Mouse (Mus musculus) neural tube, embryonic 15.5 days (tissue): Measurements from ENCODE around the gene Zp3r. TPM values are rescaled to one million over a fixed set of nuclear protein-coding genes. Genes with fewer than 3 reads are reported as not detected.
"Not testable (repeated sequence)": the region's sequence is repeated elsewhere in the genome, so short reads cannot be mapped to it uniquely, and the experiment has no call there.

Source experiments
- ATAC-seq: fragments of 200-750 bp; cut with Nextera tagmentation; 2 replicates; pipeline ENCODE4 v1.8.0; 2017; ENCODE audit warnings: mild to moderate bottlenecking, moderate TSS enrichment, moderate library complexity; ENCODE audit not compliant: low FRiP score
- H3K27ac ChIP-seq: fragments of 300-500 bp; sonication (generic); replicated peaks from 2 replicates; pipeline ENCODE4 v1.5.1; 2015; ENCODE audit warnings: mild to moderate bottlenecking, inconsistent platforms
- H3K27me3 ChIP-seq: fragments of 300-500 bp; sonication (generic); replicated peaks from 2 replicates; pipeline ENCODE4 v1.6.1; 2015; ENCODE audit warnings: inconsistent platforms
- H3K36me3 ChIP-seq: fragments of 300-500 bp; sonication (generic); 2 replicates; pipeline ENCODE4 v1.6.1; 2015; ENCODE audit warnings: inconsistent platforms
- H3K4me1 ChIP-seq: fragments of 300-500 bp; sonication (generic); 2 replicates; pipeline ENCODE4 v1.6.1; 2015; ENCODE audit warnings: inconsistent platforms
- H3K4me2 ChIP-seq: fragments of 300-500 bp; sonication (generic); 2 replicates; pipeline ENCODE4 v1.6.1; 2015; ENCODE audit warnings: inconsistent platforms, mild to moderate bottlenecking, moderate library complexity
- H3K4me3 ChIP-seq: fragments of 300-500 bp; sonication (generic); replicated peaks from 2 replicates; pipeline ENCODE4 v1.5.1; 2015; ENCODE audit warnings: mild to moderate bottlenecking, inconsistent platforms
- H3K9ac ChIP-seq: fragments of 300-500 bp; sonication (generic); replicated peaks from 2 replicates; pipeline ENCODE4 v1.6.1; 2015; ENCODE audit warnings: mild to moderate bottlenecking, inconsistent platforms
- H3K9me3 ChIP-seq: fragments of 300-500 bp; sonication (generic); replicated peaks from 2 replicates; pipeline ENCODE4 v1.6.1; 2016; ENCODE audit warnings: inconsistent platforms
- WGBS: fragments of 180-500 bp; shearing (Covaris S2); methylation state at CpG from one replicate; pipeline ENCODE4 v1.1.7; 2015; ENCODE audit warnings: mixed read lengths; 5-methylcytosine and 5-hydroxymethylcytosine counted together
- polyA plus RNA-seq: library from polyadenylated mRNA; unstranded; fragments of >200 nt; fragmentation: Nextera tagmentation; extraction: Ambion mirVana; gene quantifications from 2 replicates; pipeline ENCODE4 v1.2.1, GENCODE M21; 2015

The Zp3r gene
- not detected in 2 replicates for polyA plus RNA-seq

DNA sequence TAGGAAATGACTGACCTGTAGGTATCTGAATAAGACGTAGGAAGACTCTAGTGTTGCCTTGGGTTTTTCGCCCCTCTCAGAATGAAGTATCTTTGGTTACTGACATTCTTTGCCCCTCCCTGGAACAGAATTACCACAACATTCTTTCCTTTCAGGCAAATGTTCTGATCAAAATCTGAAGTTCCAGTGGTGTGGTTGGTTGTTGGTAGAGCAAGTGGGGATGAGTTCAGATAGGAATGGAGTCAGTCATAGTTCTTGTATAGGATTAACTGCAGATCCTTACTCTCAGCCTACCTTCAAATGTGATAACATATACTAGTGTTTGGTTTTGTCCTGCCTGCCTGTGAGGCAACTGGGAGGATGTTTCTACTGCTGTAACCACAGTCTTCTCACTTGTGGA lies at the start of gene Zp3r:
Gene Zp3r, minus strand, starts transcription at position 101 of the 400 bp plus-strand sequence.
- no peak for ATAC-seq
- no peaks in the 10 kb centered on the region for H3K4me1 ChIP-seq
- no peak within 1 kb of the TSS for H3K27ac ChIP-seq
- no peaks in the 10 kb centered on the region for H3K9me3 ChIP-seq
- H3K27me3 ChIP-seq: no peaks in the 10 kb centered on the region
- H3K36me3 ChIP-seq: no peaks in the 10 kb centered on the region
- H3K9ac ChIP-seq: no peak within 1 kb of the TSS
- 100% methylated on average over 2 of the region's 2 CpGs for WGBS
- no peak within 1 kb of the TSS for H3K4me2 ChIP-seq
- H3K4me3 ChIP-seq: no peak within 1 kb of the TSS

- Histone ChIP-seq H3K36me3 (no peaks in the 10 kb centered on the region), H3K9ac (no peak overlapping the region), H3K4me2 (no peak overlapping the region), H3K9me3 (no peaks in the 10 kb centered on the region), H3K27me3 (no peaks in the 10 kb centered on the region), H3K27ac (no peak overlapping the region), H3K4me1 (no peaks in the 10 kb centered on the region), H3K4me3 (no peak overlapping the region)
- no peak for ATAC-seq
- 88% methylated on average over 2 of the region's 2 CpGs for WGBS
Observed at GRCm38 (mm10) chr1:130678551-130678950, 49.1 kb upstream of the Zp3r start.

DNA sequence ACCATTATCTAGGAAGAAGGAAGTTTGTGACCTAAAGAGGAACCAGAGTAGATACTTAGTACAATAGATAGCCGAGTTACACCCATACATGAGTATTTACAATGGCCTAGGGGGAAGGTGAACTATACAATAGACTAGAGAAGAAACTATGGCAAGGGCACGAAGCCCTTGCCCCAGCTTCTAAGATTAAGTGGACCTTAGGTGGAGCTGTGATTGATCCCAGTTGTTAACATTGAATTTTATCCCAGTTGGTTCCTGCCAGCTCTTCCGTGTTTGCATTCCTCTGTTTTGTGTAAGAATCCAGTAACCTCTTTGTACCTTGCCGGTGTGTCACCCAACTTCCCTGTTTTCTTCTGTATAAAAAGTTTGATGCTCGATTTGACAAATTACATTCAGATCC lies 34.2 kb upstream of the Zp3r start:
- H3K4me2 ChIP-seq, H3K36me3 ChIP-seq, H3K4me3 ChIP-seq, ATAC-seq, H3K27ac ChIP-seq, H3K9me3 ChIP-seq, H3K4me1 ChIP-seq, H3K27me3 ChIP-seq, H3K9ac ChIP-seq: not testable (repeated sequence)
- 90% methylated on average over 5 of the region's 5 CpGs for WGBS

GRCm38 (mm10) chr1:130661454-130661853 lies 32.0 kb upstream of the Zp3r start, which contains the start of gene C4bp:
Gene C4bp, minus strand, starts transcription at chr1:130661632.
- Histone ChIP-seq H3K9me3 (no peaks in the 10 kb centered on the region), H3K9ac (no peak within 1 kb of the TSS), H3K36me3 (no peaks in the 10 kb centered on the region), H3K4me3 (no peak within 1 kb of the TSS), H3K4me1 (no peaks in the 10 kb centered on the region), H3K27me3 (no peaks in the 10 kb centered on the region), H3K27ac (no peak within 1 kb of the TSS), H3K4me2 (no peak within 1 kb of the TSS)
- no peak for ATAC-seq
- WGBS: 83% methylated on average over 3 of the region's 3 CpGs

DNA sequence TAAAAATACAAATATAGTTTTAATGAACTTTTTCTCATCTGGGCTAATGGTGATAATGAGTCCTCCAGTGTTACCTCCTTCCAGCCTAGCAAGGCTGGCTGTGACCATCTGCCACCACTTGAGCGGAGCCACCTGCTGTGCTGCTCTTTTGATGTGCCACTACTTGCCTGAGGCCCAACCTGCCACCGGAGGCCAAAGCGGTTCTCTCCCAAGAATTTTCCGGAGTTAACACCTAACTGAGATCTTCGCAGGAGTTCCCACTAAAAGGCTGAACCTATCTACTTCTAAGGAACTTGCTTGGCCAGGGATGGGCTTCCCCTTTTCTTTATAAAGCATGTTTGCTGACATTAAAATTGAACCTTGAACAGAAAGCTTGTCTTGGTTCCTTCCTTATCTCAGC lies 30.2 kb upstream of the Zp3r start:
- not testable (repeated sequence) for H3K36me3 ChIP-seq, H3K4me3 ChIP-seq, H3K27ac ChIP-seq, H3K27me3 ChIP-seq, H3K9me3 ChIP-seq, H3K4me2 ChIP-seq, H3K4me1 ChIP-seq, H3K9ac ChIP-seq, ATAC-seq
- WGBS: 37% methylated on average over 5 of the region's 5 CpGs

GRCm38 (mm10) chr1:130644103-130644502 lies 14.7 kb upstream of the Zp3r start:
- no peaks in the 10 kb centered on the region for H3K36me3 ChIP-seq
- no peak overlapping the region for H3K4me2 ChIP-seq
- no peaks in the 10 kb centered on the region for H3K27me3 ChIP-seq
- 47% methylated on average over 4 of the region's 4 CpGs for WGBS
- no peaks in the 10 kb centered on the region for H3K4me1 ChIP-seq
- H3K4me3 ChIP-seq: no peak overlapping the region
- no peaks in the 10 kb centered on the region for H3K9me3 ChIP-seq
- H3K9ac ChIP-seq: no peak overlapping the region
- ATAC-seq: no peak
- no peak overlapping the region for H3K27ac ChIP-seq

DNA sequence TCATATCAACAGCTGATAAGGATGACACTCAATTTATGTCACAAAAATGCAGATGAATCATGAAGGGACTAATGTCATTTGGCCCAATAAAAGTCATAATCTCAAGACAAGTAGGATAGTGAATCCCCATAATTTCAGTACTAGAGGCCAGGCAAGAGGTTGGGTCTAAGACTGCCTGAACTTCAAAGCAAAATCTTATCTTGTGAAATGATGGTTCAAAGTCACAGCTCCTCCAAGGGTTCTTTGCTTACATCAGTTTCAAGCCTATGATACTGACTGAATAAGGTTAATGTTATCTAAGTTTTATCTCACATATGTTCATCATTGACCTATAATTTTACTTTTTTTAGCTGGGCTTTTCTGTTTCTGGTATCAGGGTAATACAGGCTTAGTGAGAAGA lies 11.5 kb upstream of the Zp3r start:
- Histone ChIP-seq H3K27me3 (no peaks in the 10 kb centered on the region), H3K4me1 (no peaks in the 10 kb centered on the region), H3K4me3 (no peak overlapping the region), H3K36me3 (no peaks in the 10 kb centered on the region), H3K27ac (no peak overlapping the region), H3K4me2 (no peak overlapping the region), H3K9me3 (no peaks in the 10 kb centered on the region), H3K9ac (no peak overlapping the region)
- no peak for ATAC-seq

GRCm38 (mm10) chr1:130633761-130634410 lies 4.5 kb upstream of the Zp3r start:
- no peak for ATAC-seq
- no peak overlapping the region for H3K27ac ChIP-seq
- no peak overlapping the region for H3K4me3 ChIP-seq
- no peaks in the 10 kb centered on the region for H3K9me3 ChIP-seq
- no peak overlapping the region for H3K9ac ChIP-seq
- peak overlapping the region; percentile 25; the same call in 1 of the 2 replicates for H3K4me2 ChIP-seq
- WGBS: 33% methylated on average over 16 of the region's 16 CpGs
- H3K36me3 ChIP-seq: no peaks in the 10 kb centered on the region
- no peaks in the 10 kb centered on the region for H3K4me1 ChIP-seq
- H3K27me3 ChIP-seq: no peaks in the 10 kb centered on the region

GRCm38 (mm10) chr1:130633316-130633715 lies 3.9 kb upstream of the Zp3r start:
- Histone ChIP-seq H3K9ac (no peak overlapping the region), H3K9me3 (no peaks in the 10 kb centered on the region), H3K27ac (no peak overlapping the region), H3K4me2 (no peak overlapping the region), H3K4me3 (no peak overlapping the region), H3K27me3 (no peaks in the 10 kb centered on the region), H3K36me3 (no peaks in the 10 kb centered on the region), H3K4me1 (no peaks in the 10 kb centered on the region)
- 85% methylated on average over 8 of the region's 8 CpGs for WGBS
- ATAC-seq: no peak

DNA sequence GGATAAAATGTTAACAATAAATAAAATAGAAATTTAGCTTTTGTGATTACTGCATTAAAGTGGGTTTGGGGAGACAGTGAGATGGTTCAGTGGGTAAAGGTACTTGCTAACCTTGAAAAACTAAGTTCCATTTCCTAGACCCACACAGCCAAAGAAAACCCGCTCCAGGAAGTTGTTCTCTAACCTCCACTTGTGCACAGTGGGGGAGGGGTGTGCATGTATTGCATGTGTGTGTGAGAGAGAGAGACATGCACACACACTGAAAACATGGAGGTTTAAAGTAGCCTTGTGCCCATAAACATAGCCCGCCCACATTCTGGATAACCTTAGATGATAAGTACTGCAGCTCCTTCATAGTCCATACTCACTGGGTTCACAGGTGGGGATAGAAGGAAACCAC lies 33.1 kb downstream of the Zp3r start:
- H3K9ac ChIP-seq: no peak overlapping the region
- H3K27ac ChIP-seq: no peak overlapping the region
- no peaks in the 10 kb centered on the region for H3K4me1 ChIP-seq
- no peaks in the 10 kb centered on the region for H3K36me3 ChIP-seq
- no peak for ATAC-seq
- 89% methylated on average over 2 of the region's 2 CpGs for WGBS
- no peak overlapping the region for H3K4me2 ChIP-seq
- H3K4me3 ChIP-seq: no peak overlapping the region
- no peaks in the 10 kb centered on the region for H3K9me3 ChIP-seq
- H3K27me3 ChIP-seq: no peaks in the 10 kb centered on the region

GRCm38 (mm10) chr1:130588659-130589058 lies 40.8 kb downstream of the Zp3r start:
- Histone ChIP-seq H3K4me1 (no peaks in the 10 kb centered on the region), H3K4me3 (no peak overlapping the region), H3K4me2 (no peak overlapping the region), H3K36me3 (no peaks in the 10 kb centered on the region), H3K9me3 (no peaks in the 10 kb centered on the region), H3K27me3 (no peaks in the 10 kb centered on the region), H3K27ac (no peak overlapping the region), H3K9ac (no peak overlapping the region)
- no peak for ATAC-seq
- WGBS: 91% methylated on average over 8 of the region's 9 CpGs

GRCm38 (mm10) chr1:130576389-130576788 lies 53.0 kb downstream of the Zp3r start:
- Histone ChIP-seq H3K27me3 (no peaks in the 10 kb centered on the region), H3K4me1 (no peaks in the 10 kb centered on the region), H3K4me2 (no peak overlapping the region), H3K9ac (no peak overlapping the region), H3K27ac (no peak overlapping the region), H3K4me3 (no peak overlapping the region), H3K36me3 (no peaks in the 10 kb centered on the region), H3K9me3 (no peaks in the 10 kb centered on the region)
- no peak for ATAC-seq
- 58% methylated on average over 4 of the region's 4 CpGs for WGBS

DNA sequence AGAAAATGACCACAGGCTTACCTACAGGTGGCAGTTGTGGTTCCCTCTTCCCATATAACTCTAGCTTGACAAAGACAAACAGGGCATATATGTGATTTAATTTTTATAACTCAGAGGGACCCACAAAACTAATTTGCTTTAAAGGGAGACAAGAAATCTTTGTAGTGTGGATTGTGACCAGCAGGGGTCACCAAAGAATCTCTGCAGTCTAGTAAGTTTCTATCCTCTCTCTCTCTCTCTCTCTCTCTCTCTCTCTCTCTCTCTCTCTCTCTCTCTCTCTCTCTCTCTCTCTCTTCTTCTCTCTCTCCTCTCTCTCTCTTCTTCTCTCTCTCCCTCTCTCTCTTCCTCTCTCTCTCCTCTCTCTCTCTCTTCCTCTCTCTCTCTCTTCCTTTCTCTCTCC lies 53.5 kb downstream of the Zp3r start:
- no peaks in the 10 kb centered on the region for H3K9me3 ChIP-seq
- H3K9ac ChIP-seq: no peak overlapping the region
- ATAC-seq: no peak
- no peak overlapping the region for H3K27ac ChIP-seq
- no peak overlapping the region for H3K4me3 ChIP-seq
- H3K27me3 ChIP-seq: no peaks in the 10 kb centered on the region
- no peaks in the 10 kb centered on the region for H3K36me3 ChIP-seq
- H3K4me1 ChIP-seq: no peaks in the 10 kb centered on the region
- H3K4me2 ChIP-seq: no peak overlapping the region
